Mouse (Mus musculus): ENCODE data around the gene Ankrd54.

DNA sequence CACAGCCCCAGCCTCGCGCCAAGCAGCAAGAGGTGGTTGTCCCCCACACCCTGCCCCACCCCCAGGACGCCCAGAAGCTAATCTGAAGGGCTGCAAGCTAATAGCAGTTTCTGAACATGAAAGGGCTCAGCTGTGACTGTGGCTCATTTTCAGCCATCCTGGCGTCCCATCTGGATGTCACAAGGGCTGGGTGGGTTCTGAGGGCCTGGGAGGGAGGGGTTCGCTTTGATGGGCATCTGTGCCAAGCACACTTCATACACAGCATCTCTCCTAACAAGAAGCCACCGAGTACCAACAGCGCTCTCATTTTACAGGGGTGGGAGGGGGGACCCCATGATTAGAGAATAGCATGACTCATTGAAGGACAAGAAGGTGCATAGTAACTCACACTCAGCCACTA is 49.3 kb downstream of the Ankrd54 start:
- TF ChIP-seq ZC3H11A (IDR thresholded peaks at IDR 0.05; ENCODE audit: low read depth, low read length) (no peak), MAX (IDR thresholded peaks at IDR 0.05; ENCODE audit: low read length) (no peak), CTCF (conservative IDR thresholded peaks at IDR 0.05 in 1 of 2, IDR thresholded peaks at IDR 0.05 in 1 of 2; ENCODE audit: low read depth in 2 of 2, low read length in 2 of 2) (no peak), EP300 (IDR thresholded peaks at IDR 0.05; ENCODE audit: low read length) (no peak), MYC (IDR thresholded peaks at IDR 0.05; ENCODE audit: low read depth, low read length) (no peak), POLR2A (IDR thresholded peaks at IDR 0.05; ENCODE audit: low read depth, low read length) (no peak), MXI1 (IDR thresholded peaks at IDR 0.05; ENCODE audit: low read depth, low read length) (no peak), UBTF (IDR thresholded peaks at IDR 0.05; ENCODE audit: low read depth, low read length) (no peak), HCFC1 (IDR thresholded peaks at IDR 0.05; ENCODE audit: low read depth, low read length) (no peak)
